Mouse (Mus musculus) MN1 (cell line): ENCODE data around the gene Rnf115.

ENCODE experiments used
- DNase-seq: peaks from one replicate; pipeline ENCODE4 v3.0.0-alpha.2; 2016; ENCODE audit warnings: low spot score

Gene Rnf115

GRCm38 (mm10) chr3:96834587-96835348, 107.3 kb downstream of the Rnf115 start:
- no peak for DNase-seq

- DNase-seq, result no peak
Observed at GRCm38 (mm10) chr3:96836414-96836813, 109.0 kb downstream of the Rnf115 start.

- no peak for DNase-seq
Observed at GRCm38 (mm10) chr3:96838996-96839645, 111.7 kb downstream of the Rnf115 start.
